Mouse (Mus musculus): ENCODE data around the gene Ccnjl.

Ccnjl gene

DNA sequence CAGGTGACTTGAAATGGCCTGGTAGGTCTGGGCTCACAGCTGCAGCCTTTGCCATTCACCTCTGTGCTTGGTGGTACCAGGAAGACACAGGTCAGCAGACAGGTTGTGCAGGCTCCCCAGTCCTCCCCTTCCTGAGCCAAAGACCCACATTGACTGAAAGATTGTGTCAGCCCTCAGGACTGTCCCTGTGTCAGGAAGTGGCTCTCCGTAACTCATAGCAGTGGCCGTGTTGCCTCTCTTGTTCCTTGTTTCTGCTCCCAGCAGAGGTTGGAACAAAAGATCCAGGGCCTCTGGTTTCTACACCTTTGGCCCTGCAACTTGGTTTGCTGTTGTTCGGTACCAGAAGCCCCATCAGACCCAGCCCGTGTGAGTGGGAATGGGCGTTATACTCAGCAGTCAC is 40.6 kb downstream of the Ccnjl start:
- DNase-seq (ENCODE audit: low read depth): no peak

DNA sequence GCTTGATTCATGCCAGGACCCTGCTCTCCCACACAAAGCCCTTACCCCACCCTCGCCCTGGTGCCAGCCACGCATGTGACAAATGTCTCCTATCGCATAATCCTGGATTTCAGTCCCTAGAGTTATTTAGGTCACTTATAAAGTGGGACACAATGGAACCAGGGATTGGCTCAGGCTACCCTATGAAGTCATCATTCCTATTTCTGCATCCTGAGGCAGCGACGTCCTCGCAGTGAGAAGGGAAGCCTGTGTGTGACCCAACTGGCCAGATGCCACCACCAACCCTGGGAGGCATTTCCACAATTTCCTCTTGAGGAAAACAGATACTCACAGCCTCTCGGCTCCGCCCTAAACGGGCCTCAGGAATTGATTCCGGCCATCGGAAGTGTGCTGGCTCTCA is 41.0 kb downstream of the Ccnjl start:
- no peak for DNase-seq (ENCODE audit: low read depth)

DNA sequence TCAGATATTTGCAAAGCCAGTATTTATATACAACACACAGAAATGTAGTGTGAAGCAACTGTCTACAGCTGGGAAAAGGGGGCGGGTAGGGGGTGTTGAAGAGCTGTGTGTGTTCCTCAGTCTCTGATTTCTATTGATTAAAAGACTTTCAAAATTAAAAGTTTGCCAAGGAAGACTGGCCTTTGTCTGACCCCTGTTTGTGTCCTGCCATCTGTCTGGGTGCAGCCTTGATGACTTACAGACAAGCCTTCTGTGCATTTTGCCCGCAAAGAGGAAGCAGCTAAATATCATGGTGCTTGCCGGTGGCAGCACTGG is 46.4 kb downstream of the Ccnjl start:
- DNase-seq (ENCODE audit: low read depth): no peak

DNA sequence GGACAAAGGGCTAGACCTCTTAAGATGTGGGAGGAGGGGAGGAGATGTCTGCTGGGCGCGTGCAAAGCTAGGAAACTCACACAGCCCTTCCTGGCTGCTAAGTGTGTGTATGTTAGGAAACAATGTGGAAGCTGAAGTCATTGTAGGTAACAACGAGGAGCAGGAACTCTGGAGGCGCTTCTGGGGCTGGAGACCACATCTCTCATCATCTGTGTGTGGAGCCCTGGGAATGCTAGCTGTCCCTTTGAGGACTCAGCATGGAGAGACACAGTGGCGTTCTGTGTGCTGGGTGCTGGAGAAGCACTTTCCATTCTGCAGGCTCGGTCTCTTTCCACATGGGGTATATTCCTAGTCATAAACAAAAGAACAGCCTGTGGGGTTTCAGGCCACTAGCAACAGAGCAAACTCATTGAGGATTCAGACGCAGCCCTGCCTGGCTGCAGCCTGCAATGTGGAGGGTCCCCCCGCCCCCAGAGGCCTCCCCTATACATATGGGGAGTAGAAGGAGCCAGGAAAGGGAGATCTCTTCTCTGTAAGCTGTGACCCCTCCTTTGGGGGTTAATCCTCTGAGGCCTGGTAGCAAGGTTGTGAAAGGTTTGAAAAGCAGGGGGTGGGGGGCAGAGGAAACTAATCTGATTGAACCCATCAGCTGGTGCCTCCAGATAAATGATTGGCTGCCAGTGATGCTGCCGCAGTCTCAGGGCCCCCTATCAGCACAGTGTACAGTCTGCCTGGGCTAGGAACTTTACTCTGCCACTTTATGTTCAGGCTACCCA is 47.0 kb downstream of the Ccnjl start:
- DNase-seq (ENCODE audit: low read depth): no peak

DNA sequence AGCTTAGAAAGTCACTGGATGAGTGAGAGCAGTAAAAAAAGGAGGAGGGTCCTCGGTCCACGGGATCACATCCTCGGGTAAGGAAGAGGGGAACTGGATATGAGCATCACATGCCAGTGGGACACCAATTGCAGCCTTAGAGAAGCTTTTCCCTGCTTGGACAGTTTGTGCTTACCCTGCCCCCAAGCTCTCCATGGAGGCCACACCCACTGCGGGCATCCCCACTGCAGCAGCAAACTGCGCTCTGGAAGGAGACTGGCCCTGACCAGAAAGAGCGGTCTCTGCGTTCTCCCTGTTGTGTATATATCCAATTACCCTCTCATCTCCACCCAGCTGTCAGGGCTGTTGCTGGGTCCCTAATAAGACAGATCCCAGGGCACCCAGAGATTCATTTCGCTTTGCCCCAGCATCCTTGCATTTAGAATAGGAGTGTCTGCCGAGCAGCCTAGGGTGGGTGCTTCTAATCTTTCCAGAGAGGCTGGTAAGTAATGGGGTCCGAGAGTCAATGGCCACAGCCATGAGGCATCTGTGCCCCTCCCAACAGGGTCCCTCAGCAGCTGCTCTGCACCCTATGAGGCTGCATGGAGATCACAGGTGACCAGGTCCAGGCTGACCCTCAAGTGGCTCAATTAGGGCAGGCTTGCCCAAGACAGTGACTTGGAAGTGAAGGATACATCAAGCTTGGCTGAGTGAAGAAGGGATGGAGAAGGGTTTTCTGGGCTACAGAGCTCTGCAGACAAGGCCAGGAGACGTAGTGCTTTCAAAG is 49.3 kb downstream of the Ccnjl start:
- no peak for DNase-seq (ENCODE audit: low read depth)

DNA sequence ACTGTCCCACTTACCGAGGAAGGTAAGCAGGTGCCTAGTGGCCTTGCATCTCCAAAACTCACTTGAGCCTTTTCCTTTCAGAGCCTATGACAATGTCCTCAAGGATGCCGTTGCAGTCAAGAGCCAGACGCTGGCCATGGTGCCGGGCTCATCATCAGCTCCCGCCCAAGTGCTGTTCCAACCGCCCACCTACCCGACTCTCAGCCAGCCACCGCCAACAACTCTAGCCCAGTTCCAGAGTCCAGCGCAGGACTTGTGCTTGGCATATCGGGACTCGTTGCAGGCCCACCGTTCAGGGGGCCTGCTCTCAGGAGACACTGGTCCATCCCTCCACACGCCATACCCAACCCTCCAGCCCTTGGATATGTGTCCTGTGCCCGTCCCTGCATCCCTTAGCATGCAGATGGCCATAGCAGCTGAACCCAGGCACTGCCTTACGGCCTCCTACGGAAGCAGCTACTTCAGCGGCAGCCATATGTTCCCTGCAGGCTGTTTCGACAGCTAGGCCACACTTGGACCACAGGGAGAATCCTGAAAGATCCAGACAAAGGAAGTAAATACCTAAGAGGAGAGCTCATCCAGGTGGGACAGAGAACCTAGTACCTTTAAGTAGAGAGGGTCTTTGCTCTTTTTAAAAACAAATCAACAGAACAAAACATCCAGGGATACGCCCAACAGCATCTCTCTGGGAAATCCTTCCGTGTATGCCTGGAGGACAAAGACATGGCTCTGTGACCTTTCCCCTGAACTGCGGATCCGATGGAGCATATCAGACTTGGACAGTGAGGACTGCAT is 56.8 kb downstream of the Ccnjl start:
- DNase-seq (ENCODE audit: low read depth): no peak

DNA sequence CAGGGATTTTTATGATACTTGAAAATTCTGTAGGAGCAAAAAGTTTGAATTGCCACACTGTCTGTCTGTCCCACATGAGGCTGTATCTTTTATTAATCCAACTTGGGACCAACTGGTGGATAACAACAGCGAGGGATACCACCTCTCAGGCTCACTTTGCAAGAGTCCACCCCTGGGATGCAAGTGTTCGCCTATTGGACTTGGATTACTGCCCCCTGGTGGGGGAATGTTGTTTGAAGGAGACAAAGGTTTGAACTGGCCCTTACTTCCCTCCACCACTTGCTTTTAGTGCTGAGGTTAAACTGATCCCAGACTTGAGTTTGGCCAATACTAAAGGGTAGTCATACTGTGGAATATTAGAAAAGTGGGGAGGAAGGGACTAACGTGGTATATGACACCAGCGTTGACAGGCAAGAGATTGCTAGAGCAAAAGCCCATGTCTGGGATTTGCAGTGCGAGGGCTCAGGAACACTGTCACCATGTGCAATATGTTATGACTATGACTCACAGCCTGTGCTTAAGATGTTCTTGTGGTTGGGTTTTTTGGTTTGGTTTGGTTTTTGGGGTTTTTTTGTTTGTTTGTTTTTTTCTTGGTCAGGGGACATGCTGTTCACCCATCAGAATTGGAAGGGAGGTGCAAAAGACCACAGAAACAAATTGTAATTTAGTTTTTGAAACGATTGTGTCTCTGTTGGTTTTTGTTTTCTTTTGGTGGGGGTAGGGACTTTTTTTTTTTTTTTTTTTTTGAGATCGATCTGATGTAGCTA is 57.9 kb downstream of the Ccnjl start, which contains the start of gene 4933415A04Rik:
Gene 4933415A04Rik (plus strand): TSS at position 717 of the 767 bp plus-strand sequence.
- peak; percentile 61 for DNase-seq (ENCODE audit: low read depth)

DNA sequence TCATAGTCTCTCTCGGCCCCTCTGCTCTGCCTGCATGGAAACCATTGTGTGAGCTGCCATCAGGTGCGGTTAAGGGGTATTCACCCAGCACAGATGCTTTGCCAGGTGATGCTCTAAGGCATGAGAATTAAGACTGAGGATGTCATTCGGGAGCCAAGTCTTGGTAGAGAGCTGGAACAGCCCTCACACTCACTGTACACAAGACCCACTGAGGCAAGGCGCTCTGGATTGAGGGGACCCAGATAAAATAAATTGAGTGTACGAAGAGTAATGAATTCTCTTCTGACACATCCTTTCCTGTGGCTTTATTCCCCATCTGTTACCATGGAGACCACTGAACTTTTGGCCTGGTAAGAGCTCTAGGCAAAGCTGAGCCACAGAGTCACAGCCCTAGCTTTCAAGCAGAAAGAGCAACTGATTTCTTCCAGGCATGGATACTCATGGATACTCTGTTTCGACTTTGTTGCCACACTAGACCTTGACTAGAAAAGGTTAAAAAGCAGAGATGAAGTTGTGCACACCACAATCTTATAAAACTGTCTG is 61.0 kb downstream of the Ccnjl start:
- no peak for DNase-seq (ENCODE audit: low read depth)

DNA sequence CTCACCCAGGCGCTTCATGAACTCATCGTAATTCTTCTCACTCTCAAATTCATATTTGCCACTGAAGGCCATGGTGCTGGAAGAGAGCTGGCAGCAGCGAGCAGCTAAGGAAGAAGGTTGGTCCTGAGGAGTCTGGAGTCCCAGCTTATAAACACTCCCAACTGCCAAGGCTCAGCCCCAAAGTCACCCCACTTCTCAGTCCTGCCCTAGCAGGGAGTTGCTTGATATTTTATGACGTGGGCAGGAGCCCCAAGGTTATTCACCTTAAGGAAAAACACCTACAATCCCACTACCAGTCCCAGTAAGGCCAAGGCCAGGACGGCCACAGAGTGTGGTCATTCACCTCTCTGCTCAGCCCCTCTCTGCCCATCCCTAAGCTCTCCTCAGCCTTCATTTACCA is 72.9 kb downstream of the Ccnjl start, which contains the start of gene Fabp6:
Gene Fabp6 (minus strand): TSS at position 101 of the 400 bp plus-strand sequence.
- DNase-seq (ENCODE audit: low read depth): no peak

DNA sequence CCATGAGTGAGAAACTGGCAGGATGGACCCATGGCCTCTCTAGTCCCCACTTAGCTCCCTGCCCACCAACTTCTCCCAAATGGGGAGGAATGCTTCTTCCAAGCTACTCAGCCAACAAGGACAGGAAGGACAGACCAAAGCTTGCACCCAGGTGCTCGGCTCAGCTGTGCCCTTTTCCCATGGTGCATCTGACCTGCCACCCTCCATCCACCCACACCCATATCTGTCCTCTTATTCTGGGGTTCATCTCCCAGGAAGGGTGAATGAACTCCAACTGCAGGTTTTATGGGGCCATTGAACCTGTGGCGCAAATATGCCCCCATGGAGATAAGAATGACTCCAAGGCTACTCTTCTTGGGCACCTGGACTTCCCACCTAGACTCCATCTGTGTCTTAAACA is 75.6 kb downstream of the Ccnjl start:
- DNase-seq (ENCODE audit: low read depth): no peak

DNA sequence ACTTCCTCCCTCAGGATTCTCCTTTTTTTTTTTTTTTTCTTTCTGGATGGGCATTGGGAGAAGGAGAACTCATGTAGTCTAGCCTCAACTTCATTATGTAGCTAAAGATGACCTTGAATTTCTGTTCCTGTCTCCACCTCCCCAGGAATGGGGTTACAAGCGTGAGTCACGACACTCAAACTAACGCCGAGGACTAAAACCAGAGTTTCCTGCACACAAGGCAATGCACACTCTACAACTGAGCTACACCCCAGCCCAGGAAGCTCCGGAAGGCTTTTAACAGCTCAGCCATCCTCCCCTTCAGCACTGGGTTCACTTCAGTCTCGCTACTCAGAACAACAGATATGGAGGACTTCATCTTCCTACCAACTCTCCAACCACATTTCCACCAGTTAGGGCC is 76.3 kb downstream of the Ccnjl start:
- no peak for DNase-seq (ENCODE audit: low read depth)

DNA sequence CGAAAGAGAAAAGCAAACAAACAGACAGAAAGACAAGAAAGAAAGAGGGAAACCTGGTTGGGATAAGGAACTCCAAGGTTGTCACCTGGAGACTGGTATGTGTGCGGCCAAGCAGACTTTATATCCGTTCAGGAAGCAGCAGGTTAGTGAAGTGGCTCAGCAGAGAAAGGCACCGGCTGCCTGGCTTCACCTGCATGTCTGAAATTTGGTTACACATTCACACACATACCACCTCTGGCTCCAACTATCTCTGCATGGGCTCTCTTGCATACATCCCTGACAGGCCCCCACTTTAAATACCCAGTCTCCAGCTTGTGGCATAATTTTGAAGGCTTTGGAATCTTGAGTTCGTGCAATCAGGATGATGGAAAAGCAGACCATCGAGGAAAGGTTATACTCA is 77.3 kb downstream of the Ccnjl start:
- DNase-seq (ENCODE audit: low read depth): no peak

DNA sequence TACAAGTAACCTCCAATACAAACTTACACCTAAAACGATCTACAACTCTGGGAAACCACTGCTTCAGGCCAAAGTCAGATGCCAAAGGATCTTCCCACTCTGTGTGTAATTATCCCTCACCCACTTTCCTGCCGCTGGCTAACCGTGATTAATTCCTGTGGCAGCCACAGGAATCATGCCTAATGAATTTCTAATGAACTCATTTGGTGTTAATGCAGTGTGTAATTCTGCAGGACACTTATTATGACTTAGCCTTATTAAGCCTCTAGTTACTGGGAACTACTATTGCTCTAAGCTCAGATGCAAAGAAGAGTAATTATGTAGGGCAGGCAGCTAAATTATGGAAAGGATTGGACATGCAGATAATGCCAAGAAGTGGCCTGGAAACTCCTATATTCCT is 79.9 kb downstream of the Ccnjl start:
- DNase-seq (ENCODE audit: low read depth): no peak

DNA sequence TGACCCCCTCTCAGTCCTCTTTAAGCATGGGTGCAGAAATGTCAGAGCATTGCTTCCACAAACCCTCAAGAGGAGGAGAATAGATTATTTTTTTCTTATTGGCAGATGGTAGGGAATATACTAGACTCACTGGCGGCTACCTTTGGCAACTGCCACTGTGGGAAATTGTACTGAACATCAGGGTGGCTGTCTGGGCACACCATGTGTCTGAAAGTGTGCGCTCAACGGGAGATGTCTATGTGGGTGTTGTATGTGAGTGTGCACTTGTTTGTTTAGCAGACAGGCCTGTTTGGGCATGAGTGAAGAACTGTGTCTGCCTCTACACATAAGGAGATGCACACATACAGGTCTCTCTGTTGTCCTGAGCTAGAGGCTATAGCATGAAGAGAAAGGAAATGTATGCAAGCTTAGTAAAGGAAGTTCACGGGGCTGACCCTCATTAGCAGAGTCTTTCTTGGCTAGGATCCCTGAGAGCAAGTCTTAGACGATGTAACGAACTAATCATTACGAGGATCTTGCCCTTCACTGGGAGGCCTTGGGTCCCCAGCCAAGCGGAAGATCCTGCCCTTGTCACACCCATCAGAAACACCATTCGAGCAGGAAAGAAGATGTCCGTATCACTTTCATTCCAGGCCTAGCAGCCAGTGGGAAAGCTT is 81.5 kb downstream of the Ccnjl start:
- DNase-seq (ENCODE audit: low read depth): no peak

DNA sequence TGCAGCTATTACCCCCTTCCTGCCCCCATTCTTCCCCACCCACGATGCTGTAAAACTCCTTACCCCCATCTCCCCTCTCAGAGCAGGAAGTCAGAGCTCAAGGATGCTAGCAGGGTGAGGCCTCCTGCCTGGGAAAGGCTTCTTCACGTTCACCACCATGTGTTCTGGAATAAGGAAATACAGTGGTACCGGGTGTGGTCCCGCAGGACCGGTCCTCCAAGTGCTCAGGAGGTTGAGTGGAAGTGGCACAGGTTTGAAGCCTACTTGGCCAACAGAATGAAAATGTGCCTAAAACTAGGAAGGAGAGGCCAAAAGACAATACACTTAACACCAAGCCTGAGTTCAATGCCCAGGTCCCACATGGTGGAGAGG is 82.1 kb downstream of the Ccnjl start:
- DNase-seq (ENCODE audit: low read depth): no peak

DNA sequence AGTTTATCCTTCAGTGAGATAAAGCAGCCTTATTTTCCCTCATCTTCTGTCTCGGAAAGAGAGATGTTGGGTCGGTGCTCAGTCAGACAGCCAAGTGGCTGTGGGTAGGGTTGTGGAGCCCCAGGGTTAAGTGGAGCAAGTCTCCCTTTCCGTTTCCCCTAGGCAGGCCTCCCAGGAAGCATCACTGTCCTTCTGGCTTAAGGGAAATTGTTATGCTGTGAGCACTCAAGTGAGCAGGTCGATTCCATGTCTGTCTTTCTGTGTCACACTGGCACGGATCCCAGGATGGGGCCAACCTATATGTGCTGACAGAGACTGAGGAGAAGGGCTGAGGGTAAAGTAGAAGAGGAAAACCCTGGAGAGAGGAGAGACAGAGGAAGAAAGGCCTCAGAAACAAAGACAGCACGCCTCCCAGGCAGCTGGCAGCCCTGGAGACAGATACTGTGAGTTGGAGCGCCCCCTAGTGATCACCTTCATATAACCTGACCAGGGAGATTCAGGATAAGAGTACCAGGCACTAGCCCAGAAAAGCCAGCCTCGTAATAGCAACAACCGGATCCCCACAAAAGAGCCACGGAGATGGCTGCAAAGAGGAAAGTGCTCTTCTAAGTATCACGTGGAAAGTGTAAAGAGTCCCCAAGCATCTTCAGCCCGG is 84.4 kb downstream of the Ccnjl start:
- DNase-seq (ENCODE audit: low read depth): peak; percentile 67

DNA sequence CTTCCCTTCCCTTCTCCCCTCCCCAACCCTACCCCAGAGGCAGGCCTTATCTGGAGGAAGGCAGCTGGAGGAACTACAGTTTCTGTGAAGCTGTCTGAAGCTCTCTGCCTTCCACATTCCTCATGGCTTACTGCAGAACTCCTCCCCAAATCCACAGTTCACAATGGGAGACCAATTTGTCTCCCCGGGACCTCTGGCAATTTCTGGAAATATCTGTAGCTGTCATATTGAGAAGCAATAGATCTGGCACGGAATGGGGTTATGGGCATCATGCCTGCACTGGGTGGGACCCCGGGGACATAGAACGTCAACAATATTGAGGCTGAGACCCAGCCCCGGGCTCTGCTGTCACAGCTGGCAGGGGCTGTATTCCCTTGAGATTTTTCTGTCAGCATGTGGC is 89.3 kb downstream of the Ccnjl start:
- DNase-seq (ENCODE audit: low read depth): no peak

DNA sequence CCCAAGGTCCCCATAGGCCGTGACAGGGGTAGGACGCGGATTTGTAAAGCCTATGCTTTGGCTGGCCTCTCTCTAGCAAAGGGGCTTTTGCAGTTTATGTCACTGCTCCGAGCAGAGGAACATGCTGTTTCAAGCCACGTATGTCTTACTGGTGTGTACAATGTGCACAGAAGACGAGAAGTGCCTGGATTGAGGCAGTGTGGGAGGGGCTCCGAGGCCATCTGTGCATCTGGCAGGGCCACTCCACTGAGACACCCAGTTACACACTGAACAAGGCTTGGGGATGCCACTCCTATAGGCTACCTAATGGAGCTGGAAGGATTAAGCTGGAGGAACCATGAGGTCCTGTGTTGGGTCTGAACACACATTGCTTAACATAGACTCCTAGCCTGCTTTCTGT is 89.8 kb downstream of the Ccnjl start:
- no peak for DNase-seq (ENCODE audit: low read depth)

DNA sequence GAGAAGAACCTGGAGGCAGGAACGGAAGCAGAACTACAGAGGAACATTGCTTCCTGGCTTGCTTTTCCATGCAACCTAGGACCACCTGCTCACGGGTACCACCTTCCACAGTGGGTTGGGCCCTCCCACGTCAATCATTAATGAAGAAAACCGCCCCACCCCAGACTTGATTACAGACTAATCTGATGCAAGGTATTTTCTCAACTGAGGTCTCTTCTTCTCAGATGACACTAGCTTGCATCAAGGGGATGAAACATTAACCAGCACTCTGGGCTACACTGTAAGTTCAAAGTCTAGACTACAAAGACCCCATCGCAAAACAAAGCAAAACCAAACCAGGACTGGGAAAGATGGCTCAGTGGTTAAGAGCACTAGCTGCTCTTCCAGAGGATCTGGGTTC is 93.2 kb downstream of the Ccnjl start:
- DNase-seq (ENCODE audit: low read depth): no peak

DNA sequence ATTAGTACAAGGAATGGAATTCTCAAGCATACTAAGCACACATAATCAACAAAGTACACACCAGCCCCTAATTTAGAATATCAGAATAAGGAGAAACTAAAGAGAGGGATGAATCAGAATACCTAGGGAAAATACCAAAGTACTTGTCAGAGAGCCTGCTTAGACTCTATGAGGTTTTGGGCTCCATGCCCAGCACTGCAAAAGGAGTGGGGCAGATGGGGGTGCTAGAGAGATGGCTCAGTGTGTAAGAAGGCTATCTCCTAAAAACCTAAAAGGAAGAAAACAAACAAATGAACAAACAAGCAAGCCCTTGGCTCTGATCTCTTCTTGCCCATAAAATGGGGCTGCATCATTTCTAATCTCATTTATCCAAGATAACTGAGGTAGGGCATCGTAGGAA is 95.8 kb downstream of the Ccnjl start:
- no peak for DNase-seq (ENCODE audit: low read depth)

Data from naive thymus-derived CD4-positive, alpha-beta T cell, adult 2 months (primary cell).